Mouse (Mus musculus) thymus, adult 18-20 months (tissue): ENCODE results near the gene 1700001P01Rik.

ENCODE experiments used
- DNase-seq, 2 experiments: peaks; one replicate each; pipeline ENCODE4 v3.0.0; 2022; ENCODE audit warnings: mixed read lengths in 2 of 2

Gene 1700001P01Rik

GRCm38 (mm10) chr11:97775808-97776496, at the start of gene 1700001P01Rik:
TSS of gene 1700001P01Rik (minus strand) at chr11:97775918.
- DNase-seq = no peak

- DNase-seq = peak; percentile 74 to 83
These were observed 49.6 kb upstream of the 1700001P01Rik start for GRCm38 (mm10) chr11:97825295-97825694.

DNA sequence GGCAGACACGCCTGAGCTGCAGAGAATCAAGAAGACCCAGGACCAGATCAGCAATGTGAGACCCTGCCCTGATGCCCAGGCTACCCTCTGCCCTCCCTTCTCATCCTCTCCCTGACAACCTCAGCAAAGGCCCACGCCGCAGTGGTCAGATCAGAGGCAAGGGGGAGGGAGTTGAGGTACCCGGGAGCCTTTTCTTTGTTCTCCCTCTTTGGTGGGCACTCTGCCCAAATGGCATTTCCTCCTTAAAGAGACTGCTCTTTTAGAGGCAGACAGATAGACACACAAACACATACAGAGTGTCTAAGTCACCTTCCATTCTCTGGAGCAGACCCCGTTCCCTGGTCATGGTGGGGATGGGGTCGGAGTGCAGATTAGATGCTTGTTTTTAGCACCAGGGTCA, 49.2 kb upstream of the 1700001P01Rik start:
- DNase-seq = peak in 1 of 2 experiments; percentile 36

DNA sequence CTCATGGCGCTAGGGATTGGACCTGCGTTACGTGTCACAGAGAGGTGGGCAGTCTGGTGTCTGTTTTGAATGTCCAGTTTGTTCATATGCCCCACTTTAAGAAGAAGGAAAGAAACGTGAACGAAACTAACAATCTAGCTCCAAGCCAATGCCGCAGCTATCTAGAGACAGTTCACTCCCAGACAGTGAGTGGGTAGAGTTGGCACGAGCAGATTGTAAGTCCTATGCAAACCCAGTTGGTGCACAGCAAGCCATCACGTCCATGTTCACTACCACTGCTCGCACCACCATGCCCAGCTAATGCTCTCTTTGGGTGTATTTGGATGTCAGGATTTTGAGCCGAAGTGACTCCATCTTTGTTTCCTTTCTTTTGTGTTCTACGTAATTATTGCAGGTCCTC, 48.5 kb upstream of the 1700001P01Rik start:
- no peak for DNase-seq

GRCm38 (mm10) chr11:97822840-97823603, 47.3 kb upstream of the 1700001P01Rik start:
- no peak for DNase-seq

DNA sequence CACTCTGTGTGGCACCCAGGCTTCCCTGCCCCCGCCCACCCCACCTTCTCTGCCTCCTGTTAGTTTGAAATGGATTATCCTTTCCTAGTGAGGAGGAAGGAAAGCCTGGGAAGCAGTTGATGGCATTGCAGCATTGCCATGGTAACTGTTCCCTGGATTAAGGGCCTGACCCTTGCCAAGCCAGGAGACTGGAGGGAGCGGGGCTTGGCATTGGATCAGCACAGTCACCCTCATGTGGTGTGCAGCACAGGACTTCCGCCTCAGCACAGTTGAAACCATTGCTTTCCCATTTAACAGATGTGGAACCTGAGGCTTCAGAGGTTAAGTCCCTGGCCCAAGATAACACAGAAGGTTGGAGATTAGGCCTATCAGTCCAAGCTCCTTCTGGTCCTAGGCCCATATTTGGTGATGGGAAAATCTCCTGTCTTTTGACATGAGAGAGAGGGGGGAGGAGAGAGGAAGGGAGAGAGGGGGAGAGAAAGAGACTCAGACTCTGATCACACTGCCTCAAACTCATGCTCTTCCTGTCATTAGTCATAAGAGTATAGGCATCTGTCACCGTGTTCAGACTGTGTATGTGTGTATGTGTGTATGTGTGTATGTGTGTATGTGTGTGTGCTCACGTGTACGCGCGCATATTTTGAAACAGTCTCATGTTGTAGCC, 45.8 kb upstream of the 1700001P01Rik start:
- DNase-seq = no peak

GRCm38 (mm10) chr11:97820840-97821239, 45.1 kb upstream of the 1700001P01Rik start:
- no peak for DNase-seq

DNA sequence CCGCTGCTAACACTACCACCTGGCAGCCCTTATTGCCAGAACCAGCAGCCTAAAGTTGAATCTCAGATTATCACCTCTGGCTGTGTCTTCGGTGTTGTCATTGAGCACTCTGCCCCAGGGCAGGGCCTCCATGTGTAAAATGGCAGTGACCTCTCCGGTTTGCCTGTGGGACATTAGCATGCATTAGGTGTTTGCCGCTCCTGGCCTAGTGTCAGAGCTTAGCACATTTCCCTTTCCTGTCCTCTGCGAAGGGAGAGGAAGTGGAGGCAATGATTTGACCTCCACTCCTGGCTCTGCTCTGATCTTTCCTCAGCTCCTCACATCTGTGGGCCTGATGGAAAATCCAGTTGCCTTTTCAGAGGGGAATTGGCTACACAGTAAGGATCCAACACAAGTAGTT, 44.2 kb upstream of the 1700001P01Rik start:
- DNase-seq = no peak

DNA sequence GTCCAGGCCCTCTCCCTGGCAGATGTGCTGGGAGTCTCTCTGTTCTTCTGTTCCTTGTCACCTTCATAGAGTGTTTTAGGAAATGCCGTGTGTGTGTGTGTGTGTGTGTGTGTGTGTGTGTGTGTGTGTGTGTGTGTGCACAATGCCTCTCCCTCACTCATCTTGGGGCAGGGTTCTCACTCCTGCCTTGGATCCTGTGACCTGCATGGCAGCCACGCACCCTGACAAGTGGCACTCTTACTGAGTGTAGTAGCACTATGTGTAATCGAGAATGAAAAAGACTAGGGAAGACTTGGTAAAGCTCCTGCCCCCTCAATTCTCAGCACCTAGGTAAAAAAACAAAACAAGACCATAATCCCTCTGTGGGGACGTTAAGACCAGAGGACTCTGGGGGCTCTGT, 43.4 kb upstream of the 1700001P01Rik start:
- no peak for DNase-seq

DNA sequence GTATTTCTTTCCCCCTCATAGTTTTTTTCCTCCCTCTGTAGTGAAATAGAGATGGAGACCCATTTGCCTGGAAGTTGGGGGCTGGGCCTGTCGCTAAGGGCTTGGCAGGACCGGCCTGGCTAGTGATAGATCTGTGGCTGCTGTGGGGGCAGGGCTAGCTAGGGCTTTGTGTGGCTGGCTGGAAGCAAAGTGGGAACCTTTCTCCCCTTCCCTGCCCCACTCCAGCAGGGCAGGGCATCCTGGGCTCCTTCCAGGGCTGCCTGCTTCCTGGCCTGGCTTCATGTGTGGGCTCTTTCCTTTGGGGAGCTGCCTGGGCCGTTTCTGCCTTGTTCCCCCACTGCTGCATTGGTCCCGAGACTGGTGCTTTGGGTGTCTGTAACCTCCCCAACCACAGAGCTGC, 42.9 kb upstream of the 1700001P01Rik start:
- DNase-seq = no peak

- no peak for DNase-seq
These were observed 42.3 kb upstream of the 1700001P01Rik start for GRCm38 (mm10) chr11:97818003-97818402.

DNA sequence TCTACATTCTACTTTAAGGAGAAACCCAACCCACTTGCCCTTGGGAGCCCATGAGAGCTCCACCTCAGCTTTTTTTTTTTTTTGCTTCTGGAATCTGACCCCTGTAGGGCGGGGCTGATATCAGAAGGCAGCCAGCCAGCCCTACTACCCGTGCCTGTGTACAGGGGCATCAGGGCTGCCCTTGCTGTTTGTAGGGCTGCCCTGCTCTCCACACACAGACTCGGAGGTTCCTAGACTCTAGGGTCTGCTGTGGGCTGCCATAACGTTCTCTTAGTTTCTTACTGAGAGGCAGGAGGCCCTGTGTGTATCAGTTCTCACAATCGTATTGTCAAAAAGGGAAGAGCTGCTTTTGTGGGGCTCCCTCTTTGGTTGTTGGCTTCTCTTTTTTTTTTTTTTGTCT, 41.7 kb upstream of the 1700001P01Rik start:
- DNase-seq = no peak

- DNase-seq = no peak
These were observed 41.2 kb upstream of the 1700001P01Rik start for GRCm38 (mm10) chr11:97816916-97817315.

DNA sequence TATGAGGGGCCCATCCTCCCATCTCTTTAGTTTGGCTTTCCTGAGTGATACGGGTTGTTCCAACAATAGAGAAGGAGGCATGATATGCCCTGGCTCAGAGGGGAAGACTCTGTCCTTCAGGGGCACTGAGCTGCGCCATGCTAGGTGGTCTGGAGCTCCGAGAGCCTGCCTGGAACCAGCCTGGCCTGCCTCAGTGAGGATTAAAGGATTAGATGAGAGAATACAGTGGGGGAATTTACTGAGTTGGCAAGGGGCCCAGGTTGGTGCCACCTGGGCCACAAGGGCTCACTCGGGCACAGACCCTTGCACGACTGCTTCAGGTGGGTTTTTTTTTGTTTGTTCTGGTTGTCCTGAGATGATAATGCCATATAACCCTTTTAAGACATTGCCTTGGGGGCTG, 40.5 kb upstream of the 1700001P01Rik start:
- DNase-seq = no peak

DNA sequence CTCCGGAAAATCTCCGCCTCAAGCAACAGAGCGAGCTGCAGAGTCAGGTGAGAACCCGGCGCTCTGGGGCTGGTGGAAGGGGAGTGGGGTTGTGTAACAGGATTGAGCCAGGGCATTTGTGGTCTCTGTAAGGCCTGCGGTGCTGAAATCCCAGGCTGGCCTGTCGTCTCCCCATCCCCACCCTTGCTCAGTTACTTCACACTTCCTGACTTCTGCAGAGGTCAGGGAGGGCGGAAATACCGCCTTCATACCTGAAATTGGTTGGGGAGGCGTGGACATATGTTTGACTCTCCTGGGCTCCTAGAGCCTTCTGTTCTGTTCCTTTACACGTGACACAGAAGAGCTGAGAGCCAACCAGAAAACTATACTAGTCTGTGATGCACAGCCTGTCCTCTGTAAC, 40.0 kb upstream of the 1700001P01Rik start:
- DNase-seq = no peak

DNA sequence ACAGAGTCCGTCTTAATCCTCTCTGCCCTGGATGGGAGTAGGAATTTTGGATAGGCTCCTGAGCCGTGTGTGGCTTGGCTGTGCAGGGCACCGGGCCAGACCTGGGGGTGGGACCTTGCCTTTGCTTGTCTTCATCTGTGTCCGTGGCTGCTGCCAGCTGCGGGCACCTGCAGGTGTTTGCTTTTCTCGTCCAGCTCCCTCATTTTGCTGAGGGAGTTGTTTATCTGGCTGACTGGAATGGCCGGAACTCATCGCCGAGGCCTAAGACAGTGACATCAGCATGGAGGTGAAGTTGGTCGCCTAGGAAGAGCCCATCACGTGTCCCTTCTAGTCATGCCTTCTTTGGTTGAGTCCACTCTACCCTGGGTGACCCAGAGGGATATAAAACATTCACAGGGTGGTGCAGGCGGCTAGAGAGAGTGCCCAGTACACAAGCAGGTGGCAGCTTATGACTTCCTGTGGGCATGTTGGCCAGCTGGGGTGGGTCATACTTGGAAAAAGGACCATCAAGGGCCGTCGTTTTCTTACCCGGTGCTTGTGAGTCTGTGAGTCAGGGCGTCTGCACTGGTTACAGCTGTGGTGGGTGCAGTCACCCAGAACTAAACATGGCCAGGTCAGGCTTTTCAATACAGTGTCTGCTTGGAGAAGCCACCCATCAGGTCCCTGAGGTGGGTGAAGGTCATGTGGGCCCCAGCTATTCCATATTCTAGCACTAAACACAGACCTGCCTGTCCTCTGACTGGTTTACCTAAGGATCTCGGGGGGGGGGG, 38.2 kb upstream of the 1700001P01Rik start:
- DNase-seq = no peak

DNA sequence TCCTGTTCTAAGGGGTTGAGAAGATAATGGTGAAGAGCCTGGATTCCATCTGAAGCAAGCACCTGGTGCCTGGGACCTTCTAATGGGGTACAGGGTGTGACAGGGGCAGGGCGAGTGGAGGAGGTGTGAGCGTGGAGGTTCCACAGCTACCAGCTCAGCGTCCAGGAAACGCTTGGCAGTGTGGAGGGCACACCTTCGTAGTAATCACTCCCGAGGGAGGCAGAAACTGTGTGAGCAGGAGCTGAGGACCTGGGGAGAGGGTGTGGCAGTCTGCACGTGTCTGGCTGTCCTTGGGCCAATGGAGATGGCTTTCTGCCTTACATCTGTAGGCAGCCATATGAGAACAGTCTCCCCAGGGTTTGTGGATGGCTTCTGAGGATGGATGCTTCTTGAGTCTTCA, 37.4 kb upstream of the 1700001P01Rik start:
- no peak for DNase-seq

GRCm38 (mm10) chr11:97812491-97812921, 36.8 kb upstream of the 1700001P01Rik start:
- DNase-seq = no peak

GRCm38 (mm10) chr11:97811569-97812362, 36.0 kb upstream of the 1700001P01Rik start:
- DNase-seq = no peak

DNA sequence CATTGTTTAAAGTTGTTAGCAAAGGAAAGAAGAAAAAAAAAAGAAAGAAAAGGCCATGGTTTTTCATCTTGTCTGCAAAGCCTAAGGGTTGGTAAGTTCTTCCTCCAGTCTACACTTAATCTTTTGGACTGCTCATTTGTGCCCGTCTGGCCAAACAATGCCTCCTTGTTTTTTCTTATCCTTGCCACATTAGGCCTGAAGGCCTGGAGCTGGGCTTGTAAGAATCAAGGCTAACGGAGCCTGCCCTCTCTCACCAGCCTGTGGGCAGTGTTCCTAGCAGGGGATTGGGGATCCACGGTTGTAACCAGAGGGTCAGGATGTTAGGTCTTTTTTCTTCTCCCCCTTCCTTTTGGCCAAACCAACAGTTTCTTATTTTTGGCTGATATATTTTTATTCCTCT, 35.3 kb upstream of the 1700001P01Rik start:
- no peak for DNase-seq

- DNase-seq = peak in 1 of 2 experiments; percentile 49
These were observed 34.6 kb upstream of the 1700001P01Rik start for GRCm38 (mm10) chr11:97810356-97810755.
